Mouse (Mus musculus): ENCODE results near the gene Arhgap35. TPM values are rescaled to one million over a fixed set of nuclear protein-coding genes. Genes with fewer than 3 reads are reported as not detected.

The Arhgap35 gene
- polyA plus RNA-seq, 1 experiment, result 26.8 TPM

- H3K27me3 ChIP-seq (ENCODE audit: control insufficient read depth, insufficient read depth, insufficient read length), result no peaks in the 10 kb centered on the region
- H3K79me2 ChIP-seq (ENCODE audit: control insufficient read depth, insufficient read depth), result no peaks in the 10 kb centered on the region
- H3ac ChIP-seq (ENCODE audit: control insufficient read depth, insufficient read length, low read depth), result no peak overlapping the region
- peaks cover 27% of the 10 kb centered on the region for H3K36me3 ChIP-seq (ENCODE audit: control insufficient read depth, insufficient read depth)
- no peak overlapping the region for H3K4me3 ChIP-seq (ENCODE audit: insufficient read depth, poor library complexity, severe bottlenecking)
- no peak for TF ChIP-seq CEBPB (IDR thresholded peaks at IDR 0.05; ENCODE audit: low read depth)
- peak; percentile 7 for TF ChIP-seq MYOD1 (IDR thresholded peaks at IDR 0.05; ENCODE audit: control insufficient read depth, insufficient read length, low read depth)
- no peaks in the 10 kb centered on the region for H3K79me3 ChIP-seq (ENCODE audit: low read depth)
Measured at GRCm38 (mm10) chr7:16537220-16537903, 77.4 kb downstream of the Arhgap35 start.

DNA sequence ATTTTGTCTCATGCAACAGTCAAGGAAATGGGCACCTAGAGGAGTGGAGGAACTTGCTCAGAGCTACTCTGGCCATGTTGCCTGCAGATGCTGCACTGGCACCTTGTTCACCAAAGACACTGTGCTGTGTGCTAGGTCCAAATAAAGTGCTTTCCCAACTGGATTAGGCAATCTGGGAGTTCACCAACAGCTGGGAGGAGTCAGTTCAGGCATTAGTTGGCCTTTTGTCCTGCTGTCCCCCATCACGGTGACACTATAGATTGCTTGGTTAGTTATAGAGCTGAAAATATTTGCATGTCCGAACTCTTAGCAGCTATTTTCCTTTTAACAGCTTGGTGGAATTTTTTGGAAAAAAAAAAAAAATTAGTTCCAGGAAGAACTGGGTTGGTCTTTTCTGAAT is 88.8 kb downstream of the Arhgap35 start:
- no peak overlapping the region for H3K4me3 ChIP-seq (ENCODE audit: insufficient read depth, poor library complexity, severe bottlenecking)
- TF ChIP-seq CEBPB (IDR thresholded peaks at IDR 0.05; ENCODE audit: low read depth), result no peak
- TF ChIP-seq USF1 (IDR thresholded peaks at IDR 0.05; ENCODE audit: low read depth), result no peak
- TF ChIP-seq MYOG (IDR thresholded peaks at IDR 0.05; ENCODE audit: control insufficient read depth, extremely low read depth, insufficient read length), result no peak
- TF ChIP-seq MAX (IDR thresholded peaks at IDR 0.05), result no peak
- no peak for TF ChIP-seq CTCF (IDR thresholded peaks at IDR 0.05; ENCODE audit: control insufficient read depth, insufficient read depth, insufficient read length)
- TF ChIP-seq MYOD1 (IDR thresholded peaks at IDR 0.05; ENCODE audit: control insufficient read depth, insufficient read length, low read depth), result no peak
- TF ChIP-seq FOSL1 (IDR thresholded peaks at IDR 0.05; ENCODE audit: insufficient read depth, low read length, poor library complexity, severe bottlenecking), result no peak
- H3K79me3 ChIP-seq (ENCODE audit: low read depth), result peaks cover 5% of the 10 kb centered on the region
- no peaks in the 10 kb centered on the region for H3K27me3 ChIP-seq (ENCODE audit: control insufficient read depth, insufficient read depth, insufficient read length)
- H3ac ChIP-seq (ENCODE audit: control insufficient read depth, insufficient read length, low read depth), result no peak overlapping the region
- peaks cover 19% of the 10 kb centered on the region for H3K36me3 ChIP-seq (ENCODE audit: control insufficient read depth, insufficient read depth)
- peaks cover 5% of the 10 kb centered on the region for H3K79me2 ChIP-seq (ENCODE audit: control insufficient read depth, insufficient read depth)

DNA sequence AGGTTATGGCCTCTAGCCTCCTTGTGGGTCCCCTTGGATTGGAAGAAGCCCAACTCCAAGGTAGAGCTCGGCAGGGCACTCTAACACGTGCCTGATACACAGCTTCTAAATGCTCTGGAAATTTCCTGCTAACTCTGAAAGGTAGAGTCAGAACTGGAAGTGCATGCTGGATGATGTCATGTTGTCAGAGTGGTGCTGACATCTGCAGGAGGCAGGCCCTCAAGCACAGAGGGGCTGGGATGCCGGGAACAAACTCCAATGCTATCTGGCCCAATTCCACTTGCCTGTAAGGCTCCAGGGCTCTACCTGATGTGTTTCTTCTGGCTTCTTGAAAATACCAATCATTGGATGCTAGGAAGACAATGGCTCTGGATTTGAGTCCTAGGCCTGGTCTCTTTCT is 89.3 kb downstream of the Arhgap35 start:
- no peaks in the 10 kb centered on the region for H3K27me3 ChIP-seq (ENCODE audit: control insufficient read depth, insufficient read depth, insufficient read length)
- peaks cover 5% of the 10 kb centered on the region for H3K79me2 ChIP-seq (ENCODE audit: control insufficient read depth, insufficient read depth)
- no peak for TF ChIP-seq CEBPB (IDR thresholded peaks at IDR 0.05; ENCODE audit: low read depth)
- TF ChIP-seq MYOD1 (IDR thresholded peaks at IDR 0.05; ENCODE audit: control insufficient read depth, insufficient read length, low read depth), result no peak
- TF ChIP-seq USF1 (IDR thresholded peaks at IDR 0.05; ENCODE audit: low read depth), result no peak
- no peak for TF ChIP-seq FOSL1 (IDR thresholded peaks at IDR 0.05; ENCODE audit: insufficient read depth, low read length, poor library complexity, severe bottlenecking)
- TF ChIP-seq CTCF (IDR thresholded peaks at IDR 0.05; ENCODE audit: control insufficient read depth, insufficient read depth, insufficient read length), result no peak
- TF ChIP-seq MAX (IDR thresholded peaks at IDR 0.05), result no peak
- no peak for TF ChIP-seq MYOG (IDR thresholded peaks at IDR 0.05; ENCODE audit: control insufficient read depth, extremely low read depth, insufficient read length)
- peaks cover 3% of the 10 kb centered on the region for H3K79me3 ChIP-seq (ENCODE audit: low read depth)
- no peak overlapping the region for H3ac ChIP-seq (ENCODE audit: control insufficient read depth, insufficient read length, low read depth)
- H3K36me3 ChIP-seq (ENCODE audit: control insufficient read depth, insufficient read depth), result peaks cover 19% of the 10 kb centered on the region
- no peak overlapping the region for H3K4me3 ChIP-seq (ENCODE audit: insufficient read depth, poor library complexity, severe bottlenecking)

DNA sequence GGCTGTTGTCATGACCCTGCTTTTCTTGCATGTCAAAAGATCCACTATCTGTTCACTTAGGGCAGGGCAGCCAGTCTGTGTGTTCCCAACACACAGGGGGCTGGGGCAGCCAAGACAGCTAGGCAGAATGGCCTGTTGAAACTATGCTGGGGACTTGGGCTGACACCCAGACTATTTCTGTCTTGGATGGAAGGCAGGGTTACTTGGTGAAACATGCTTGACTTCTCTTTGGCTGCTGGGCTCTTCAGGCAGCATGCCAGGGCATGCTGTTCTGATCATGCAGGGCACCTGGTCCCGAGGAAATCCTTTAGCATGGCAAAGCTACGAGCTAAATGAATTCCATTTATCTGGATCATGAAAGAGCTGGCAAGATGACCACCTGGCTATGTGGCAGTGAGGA is 90.5 kb downstream of the Arhgap35 start:
- Histone ChIP-seq H3K79me2 (ENCODE audit: control insufficient read depth, insufficient read depth) (peaks cover 3% of the 10 kb centered on the region), H3K4me3 (ENCODE audit: insufficient read depth, poor library complexity, severe bottlenecking) (no peak overlapping the region), H3K27me3 (ENCODE audit: control insufficient read depth, insufficient read depth, insufficient read length) (no peaks in the 10 kb centered on the region), H3K36me3 (ENCODE audit: control insufficient read depth, insufficient read depth) (peaks cover 19% of the 10 kb centered on the region), H3K79me3 (ENCODE audit: low read depth) (peaks cover 3% of the 10 kb centered on the region), H3ac (ENCODE audit: control insufficient read depth, insufficient read length, low read depth) (no peak overlapping the region)
- TF ChIP-seq MAX (IDR thresholded peaks at IDR 0.05) (no peak), USF1 (IDR thresholded peaks at IDR 0.05; ENCODE audit: low read depth) (no peak), MYOG (IDR thresholded peaks at IDR 0.05; ENCODE audit: control insufficient read depth, extremely low read depth, insufficient read length) (no peak), CTCF (IDR thresholded peaks at IDR 0.05; ENCODE audit: control insufficient read depth, insufficient read depth, insufficient read length) (no peak), CEBPB (IDR thresholded peaks at IDR 0.05; ENCODE audit: low read depth) (no peak), MYOD1 (IDR thresholded peaks at IDR 0.05; ENCODE audit: control insufficient read depth, insufficient read length, low read depth) (no peak), FOSL1 (IDR thresholded peaks at IDR 0.05; ENCODE audit: insufficient read depth, low read length, poor library complexity, severe bottlenecking) (no peak)

DNA sequence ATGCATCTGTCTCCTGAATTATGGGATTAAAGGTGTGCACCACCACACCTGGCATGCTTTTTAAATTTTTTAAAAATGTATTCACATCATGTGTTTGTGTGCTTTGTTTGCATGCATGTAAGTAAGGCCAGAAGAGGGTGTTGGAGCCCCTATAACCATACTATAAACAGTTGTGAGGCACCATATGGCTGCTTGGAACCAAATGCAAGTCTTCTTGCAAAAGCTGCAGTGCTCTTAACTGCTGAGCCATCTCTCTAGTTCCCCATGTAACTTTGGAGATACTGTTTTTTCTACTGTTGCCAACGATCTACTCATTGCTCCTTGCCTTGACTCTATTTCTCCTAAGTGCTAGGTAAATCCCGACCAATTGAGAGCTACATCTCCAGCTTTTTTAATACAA is 95.5 kb downstream of the Arhgap35 start:
- H3K36me3 ChIP-seq (ENCODE audit: control insufficient read depth, insufficient read depth), result peaks cover 9% of the 10 kb centered on the region
- no peak for TF ChIP-seq MYOD1 (IDR thresholded peaks at IDR 0.05; ENCODE audit: control insufficient read depth, insufficient read length, low read depth)
- no peak for TF ChIP-seq FOSL1 (IDR thresholded peaks at IDR 0.05; ENCODE audit: insufficient read depth, low read length, poor library complexity, severe bottlenecking)
- no peak for TF ChIP-seq MAX (IDR thresholded peaks at IDR 0.05)
- no peak for TF ChIP-seq CEBPB (IDR thresholded peaks at IDR 0.05; ENCODE audit: low read depth)
- TF ChIP-seq CTCF (IDR thresholded peaks at IDR 0.05; ENCODE audit: control insufficient read depth, insufficient read depth, insufficient read length), result no peak
- TF ChIP-seq MYOG (IDR thresholded peaks at IDR 0.05; ENCODE audit: control insufficient read depth, extremely low read depth, insufficient read length), result no peak
- no peak for TF ChIP-seq USF1 (IDR thresholded peaks at IDR 0.05; ENCODE audit: low read depth)
- H3K79me3 ChIP-seq (ENCODE audit: low read depth), result peaks cover 3% of the 10 kb centered on the region
- no peak overlapping the region for H3K4me3 ChIP-seq (ENCODE audit: insufficient read depth, poor library complexity, severe bottlenecking)
- H3ac ChIP-seq (ENCODE audit: control insufficient read depth, insufficient read length, low read depth), result no peak overlapping the region
- no peaks in the 10 kb centered on the region for H3K79me2 ChIP-seq (ENCODE audit: control insufficient read depth, insufficient read depth)
- H3K27me3 ChIP-seq (ENCODE audit: control insufficient read depth, insufficient read depth, insufficient read length), result no peaks in the 10 kb centered on the region

DNA sequence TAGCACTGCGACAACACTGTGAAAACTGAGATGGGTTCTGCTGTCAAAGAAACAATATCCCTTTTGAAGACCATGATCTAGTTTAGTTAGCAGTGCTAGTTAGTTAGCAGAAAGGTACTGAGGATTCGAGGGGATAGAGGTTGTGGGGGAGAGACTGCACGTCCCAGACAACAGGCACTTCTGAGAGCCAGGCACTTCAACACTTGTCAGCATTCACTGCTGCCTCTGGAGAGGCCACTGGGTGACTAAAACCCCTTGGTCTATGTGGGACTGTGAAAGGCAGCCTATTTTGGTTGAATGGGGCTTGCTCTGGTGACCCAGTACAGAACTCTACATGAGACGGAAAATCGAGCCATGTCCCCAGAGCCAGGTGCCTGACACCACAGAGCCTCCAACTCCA is 97.6 kb downstream of the Arhgap35 start:
- Histone ChIP-seq H3K27me3 (ENCODE audit: control insufficient read depth, insufficient read depth, insufficient read length) (no peaks in the 10 kb centered on the region), H3K79me2 (ENCODE audit: control insufficient read depth, insufficient read depth) (no peaks in the 10 kb centered on the region), H3K79me3 (ENCODE audit: low read depth) (no peaks in the 10 kb centered on the region), H3ac (ENCODE audit: control insufficient read depth, insufficient read length, low read depth) (no peak overlapping the region), H3K4me3 (ENCODE audit: insufficient read depth, poor library complexity, severe bottlenecking) (no peak overlapping the region), H3K36me3 (ENCODE audit: control insufficient read depth, insufficient read depth) (peaks cover 11% of the 10 kb centered on the region)
- TF ChIP-seq MAX (IDR thresholded peaks at IDR 0.05), result no peak
- no peak for TF ChIP-seq MYOD1 (IDR thresholded peaks at IDR 0.05; ENCODE audit: control insufficient read depth, insufficient read length, low read depth)
- no peak for TF ChIP-seq CTCF (IDR thresholded peaks at IDR 0.05; ENCODE audit: control insufficient read depth, insufficient read depth, insufficient read length)
- TF ChIP-seq FOSL1 (IDR thresholded peaks at IDR 0.05; ENCODE audit: insufficient read depth, low read length, poor library complexity, severe bottlenecking), result no peak
- no peak for TF ChIP-seq MYOG (IDR thresholded peaks at IDR 0.05; ENCODE audit: control insufficient read depth, extremely low read depth, insufficient read length)
- no peak for TF ChIP-seq CEBPB (IDR thresholded peaks at IDR 0.05; ENCODE audit: low read depth)
- TF ChIP-seq USF1 (IDR thresholded peaks at IDR 0.05; ENCODE audit: low read depth), result no peak
